Comparison of ENCODE assay signal across 27 mouse cellular contexts in the genomic region with DNA sequence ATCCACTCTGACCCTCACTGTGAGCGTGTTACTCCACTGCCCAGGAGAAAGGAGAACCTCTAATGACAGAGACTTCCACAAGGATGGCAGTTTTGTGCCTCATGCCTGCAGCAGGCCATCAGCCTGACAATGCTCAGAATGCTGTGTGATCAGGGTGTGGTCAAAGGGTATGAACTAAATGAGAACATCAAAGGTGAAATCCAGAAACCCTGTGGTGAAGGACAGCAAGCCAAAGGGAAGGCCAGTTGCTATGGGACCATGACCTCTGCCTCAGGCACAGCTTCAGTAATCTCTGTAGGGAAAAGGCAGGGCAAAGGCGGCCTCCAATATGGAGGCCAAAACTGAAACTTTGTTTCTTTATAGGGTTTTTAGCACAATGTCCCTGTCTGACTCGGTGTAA.
"Had no signal": no experiment of that assay in that cellular context is flagged by ENCODE, and none has a peak within 500 bp of the region (broad histone marks: within the 10 kb centered on the region; RNA-seq: fewer than 3 reads in every experiment).

No protein-coding gene starts in this region.

- H3K36me3 ChIP-seq: heart, embryonic 12.5 days; hindbrain, embryonic 10.5 days; intestine, embryonic 15.5 days; liver, embryonic 12.5 days had no signal

- H3K9ac ChIP-seq: heart, embryonic 12.5 days; hindbrain, embryonic 12.5 days; hindbrain, embryonic 14.5 days; intestine, embryonic 15.5 days; limb, embryonic 12.5 days; liver, embryonic 12.5 days; liver, embryonic 14.5 days had no signal

- DNase-seq: gastrocnemius, adult 2 months; gastrocnemius, postnatal 10 days; gastrocnemius, postnatal 25 days; heart, adult 18-20 months; heart, postnatal 10 days; heart, postnatal 4 days; kidney, adult 18-20 months; kidney, adult 8-10 months; kidney, postnatal 10 days; kidney, postnatal 25 days; kidney, postnatal 4 days; liver had no signal

- H3K27ac ChIP-seq: gastrocnemius, adult 2 months; heart, embryonic 10.5 days; hindbrain, embryonic 12.5 days; hindbrain, embryonic 14.5 days; intestine, embryonic 15.5 days; layer of hippocampus, adult 2 months; left cerebral cortex, adult 2 months; limb, embryonic 10.5 days; limb, embryonic 12.5 days; liver, embryonic 12.5 days; liver, embryonic 14.5 days had no signal

- H3K4me3 ChIP-seq: gastrocnemius, adult 2 months; heart, embryonic 10.5 days; heart, embryonic 12.5 days; hindbrain, embryonic 10.5 days; hindbrain, embryonic 12.5 days; intestine, embryonic 15.5 days; layer of hippocampus, adult 2 months; left cerebral cortex, adult 2 months; limb, embryonic 10.5 days; limb, embryonic 12.5 days; liver, embryonic 12.5 days had no signal

- ATAC-seq: hindbrain, embryonic 16.5 days; inflammation-experienced regulatory T-cells, adult 6 months; intestine, embryonic 15.5 days; intestine, postnatal 0 days; liver, embryonic 12.5 days had no signal

- H3K27me3 ChIP-seq: hindbrain, embryonic 12.5 days; intestine, embryonic 15.5 days; limb, embryonic 12.5 days; liver, embryonic 12.5 days had no signal

- H3K4me2 ChIP-seq: heart, embryonic 12.5 days; hindbrain, embryonic 12.5 days; hindbrain, embryonic 14.5 days; intestine, embryonic 15.5 days; limb, embryonic 12.5 days; liver, embryonic 12.5 days had no signal

- H3K9me3 ChIP-seq: heart, embryonic 10.5 days; heart, embryonic 12.5 days; hindbrain, embryonic 10.5 days; hindbrain, embryonic 12.5 days; intestine, embryonic 15.5 days; limb, embryonic 10.5 days; limb, embryonic 12.5 days; liver, embryonic 12.5 days had no signal
